Mouse (Mus musculus) midbrain, embryonic 12.5 days (tissue): ENCODE data around the gene Comtd1. TPM values are rescaled to one million over a fixed set of nuclear protein-coding genes. Genes with fewer than 3 reads are reported as not detected.

Experiments
- ATAC-seq: fragments of 200-750 bp; cut with Nextera tagmentation; 2 replicates; pipeline ENCODE4 v1.8.0; 2017; ENCODE audit warnings: low read depth, moderate TSS enrichment, moderate library complexity; ENCODE audit not compliant: low FRiP score
- H3K27ac ChIP-seq: fragments of 300-500 bp; sonication (generic); replicated peaks from 2 replicates; pipeline ENCODE4 v1.5.1; 2016; ENCODE audit warnings: mild to moderate bottlenecking
- H3K27me3 ChIP-seq: fragments of 300-500 bp; sonication (generic); 2 replicates; pipeline ENCODE4 v1.6.1; 2016; ENCODE audit warnings: mild to moderate bottlenecking
- H3K36me3 ChIP-seq: fragments of 300-500 bp; sonication (generic); 2 replicates; pipeline ENCODE4 v1.6.1; 2016
- H3K4me1 ChIP-seq: fragments of 300-500 bp; sonication (generic); 2 replicates; pipeline ENCODE4 v1.6.1; 2016
- H3K4me2 ChIP-seq: fragments of 300-500 bp; sonication (generic); replicated peaks from 2 replicates; pipeline ENCODE4 v1.6.1; 2016; ENCODE audit warnings: mild to moderate bottlenecking, moderate library complexity
- H3K4me3 ChIP-seq: fragments of 300-500 bp; sonication (generic); 2 replicates; pipeline ENCODE4 v1.5.1; 2016; ENCODE audit warnings: mild to moderate bottlenecking
- H3K9ac ChIP-seq: fragments of 300-500 bp; sonication (generic); replicated peaks from 2 replicates; pipeline ENCODE4 v1.6.1; 2016; ENCODE audit warnings: mild to moderate bottlenecking, moderate library complexity
- H3K9me3 ChIP-seq: fragments of 300-500 bp; sonication (generic); 2 replicates; pipeline ENCODE4 v1.6.1; 2016; ENCODE audit warnings: mild to moderate bottlenecking
- WGBS: fragments of 180-500 bp; shearing (Covaris S2); methylation state at CpG from one replicate; pipeline ENCODE4 v1.1.7; 2016; 5-methylcytosine and 5-hydroxymethylcytosine counted together
- polyA plus RNA-seq: library from polyadenylated mRNA; unstranded; fragments of >200 nt; fragmentation: Nextera tagmentation; extraction: Ambion mirVana; gene quantifications from 2 replicates; pipeline ENCODE4 v1.2.1, GENCODE M21; 2016

The Comtd1 gene
- polyA plus RNA-seq, 1 experiment from 2014 or later: 14.6 TPM

DNA sequence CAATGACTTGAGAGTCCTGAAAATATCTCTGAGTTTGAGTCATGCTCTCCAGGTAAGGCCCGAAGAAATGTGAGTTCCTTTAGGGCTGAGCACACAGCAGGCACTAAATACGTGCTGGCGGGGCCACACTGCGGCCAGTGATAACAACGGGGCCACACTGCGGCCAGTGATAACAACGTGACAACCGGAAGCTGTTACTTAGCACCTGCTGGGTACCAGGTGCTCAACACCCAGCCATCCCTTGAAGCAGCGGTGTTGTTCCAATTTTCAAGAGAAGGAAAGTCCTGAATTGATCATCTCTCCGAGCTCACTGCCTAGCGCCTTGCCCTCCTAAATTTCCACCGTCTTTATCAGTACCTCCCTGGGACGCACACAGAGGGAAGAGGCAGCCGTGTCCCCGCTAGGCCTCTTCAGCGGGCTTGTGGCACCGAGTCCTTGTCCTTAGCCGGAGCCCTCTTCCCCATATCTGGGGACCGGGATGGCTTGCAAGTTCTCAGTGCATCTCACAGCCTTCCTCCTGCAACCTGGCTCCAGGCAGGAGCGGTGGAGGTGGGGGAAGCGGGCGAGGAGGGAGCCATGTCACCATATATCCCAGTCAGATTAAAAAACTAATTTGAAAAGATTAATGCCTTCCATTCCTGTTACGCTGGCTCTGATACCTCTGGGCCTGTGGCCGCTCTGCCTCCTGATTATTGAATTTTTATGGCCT, 1.8 kb upstream of the Comtd1 start:
- no peak overlapping the region for H3K4me2 ChIP-seq
- H3K4me1 ChIP-seq: peaks cover 25% of the 10 kb centered on the region
- peaks cover 8% of the 10 kb centered on the region for H3K36me3 ChIP-seq
- H3K27ac ChIP-seq: no peak overlapping the region
- no peaks in the 10 kb centered on the region; the same call in 1 of the 2 replicates for H3K27me3 ChIP-seq
- no peak overlapping the region for H3K4me3 ChIP-seq
- no peak overlapping the region for H3K9ac ChIP-seq
- H3K9me3 ChIP-seq: no peaks in the 10 kb centered on the region
- 87% methylated on average over 24 of the region's 24 CpGs for WGBS
- no peak for ATAC-seq

DNA sequence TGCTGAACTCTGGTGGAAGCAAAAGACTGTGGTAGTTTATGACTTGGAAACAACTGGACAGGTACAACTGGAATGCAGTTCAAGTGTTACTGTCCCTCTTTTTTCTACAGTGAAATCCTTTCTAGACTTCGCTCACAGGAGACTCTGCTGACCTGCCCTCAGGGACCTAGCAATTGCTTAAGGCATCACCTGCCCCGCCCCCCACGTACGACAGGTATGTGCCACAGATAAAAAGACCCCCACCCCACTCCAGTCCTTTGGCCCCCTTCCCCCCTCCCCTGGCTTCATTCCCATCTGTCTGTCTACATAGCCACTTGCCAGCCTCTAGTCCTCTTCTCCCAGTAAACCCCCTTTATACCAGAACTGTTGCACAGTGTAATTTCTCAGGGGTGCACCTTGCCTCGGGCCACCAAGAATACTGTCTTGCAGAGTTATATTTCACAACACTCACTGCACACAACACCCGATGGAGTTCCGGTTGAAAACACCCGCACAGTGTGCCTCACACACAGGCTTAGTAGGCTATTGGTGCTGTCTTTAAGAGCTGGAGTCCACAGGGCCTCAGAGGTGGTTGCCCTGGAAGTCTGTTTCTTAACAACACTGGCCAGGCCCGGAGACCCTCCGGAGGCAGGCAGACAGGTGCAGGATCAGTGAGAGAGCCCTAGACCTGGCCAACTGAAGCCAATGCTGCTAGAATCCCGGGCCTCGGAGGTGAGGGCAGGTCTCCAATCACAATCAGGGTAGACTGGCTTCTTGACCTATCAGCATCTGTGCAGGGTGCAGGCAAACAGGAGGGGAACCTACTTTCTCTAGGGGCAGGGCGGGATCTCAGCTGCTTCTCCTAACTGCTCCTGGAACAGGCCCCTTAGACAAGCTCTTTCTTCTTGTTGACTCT, 994 bp upstream of the Comtd1 start:
- Histone ChIP-seq H3K27ac (no peak overlapping the region), H3K27me3 (no peaks in the 10 kb centered on the region; the same call in 1 of the 2 replicates), H3K4me2 (no peak overlapping the region), H3K4me3 (no peak overlapping the region), H3K9ac (no peak overlapping the region), H3K9me3 (no peaks in the 10 kb centered on the region), H3K36me3 (peaks cover 16% of the 10 kb centered on the region), H3K4me1 (peaks cover 25% of the 10 kb centered on the region)
- WGBS: 92% methylated on average over 13 of the region's 13 CpGs
- ATAC-seq: no peak

DNA sequence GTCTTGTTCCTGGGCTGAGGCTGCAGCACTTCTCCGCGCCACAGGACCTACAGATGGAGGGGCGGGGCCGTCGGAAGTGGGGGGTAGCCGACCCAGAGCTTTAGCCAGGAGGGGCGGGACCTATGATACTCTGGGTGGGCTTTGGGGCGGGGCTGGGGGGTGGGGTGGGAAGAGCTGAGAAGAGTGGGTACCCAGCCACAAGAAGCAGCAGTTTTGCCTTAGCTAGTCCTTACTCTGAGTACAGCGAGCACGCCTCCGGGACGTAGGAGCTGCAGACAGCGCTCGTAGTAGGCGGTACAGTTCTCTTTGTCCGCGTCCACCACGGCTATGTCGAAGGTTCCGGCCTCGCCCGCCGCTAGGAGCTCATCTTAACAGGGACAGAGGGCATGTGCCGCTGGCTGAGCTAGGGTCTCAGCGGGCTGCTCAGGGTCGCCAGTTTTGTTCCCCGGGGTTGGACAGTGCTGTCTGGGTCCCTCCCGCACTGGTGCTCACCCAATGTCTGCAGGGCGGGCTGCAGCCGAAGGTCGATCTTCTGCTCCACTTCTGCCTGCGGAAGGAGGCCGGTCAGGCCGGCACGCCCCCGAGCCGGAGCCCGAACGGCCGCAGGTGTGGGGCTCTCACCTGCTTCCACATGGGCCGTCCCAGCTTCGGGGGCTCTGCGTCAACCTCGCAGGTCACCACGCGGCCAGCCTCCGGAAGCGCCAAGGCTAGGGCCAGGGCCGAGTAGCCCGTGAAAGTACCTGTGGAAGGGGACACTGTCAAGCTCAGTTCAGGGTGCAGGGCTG, 1.2 kb downstream of the Comtd1 start:
- H3K27ac ChIP-seq: peak overlapping the region; percentile 60; the same call in 1 of the 2 replicates
- H3K9ac ChIP-seq: peak overlapping the region; percentile 72
- peak overlapping the region; percentile 69 for H3K4me3 ChIP-seq
- peaks cover 18% of the 10 kb centered on the region for H3K4me1 ChIP-seq
- ATAC-seq: peak; percentile 51
- peak overlapping the region; percentile 89 for H3K4me2 ChIP-seq
- no peaks in the 10 kb centered on the region for H3K9me3 ChIP-seq
- peaks cover 38% of the 10 kb centered on the region for H3K36me3 ChIP-seq
- under 1% methylated on average over 49 of the region's 50 CpGs for WGBS
- H3K27me3 ChIP-seq: no peaks in the 10 kb centered on the region; the same call in 1 of the 2 replicates

DNA sequence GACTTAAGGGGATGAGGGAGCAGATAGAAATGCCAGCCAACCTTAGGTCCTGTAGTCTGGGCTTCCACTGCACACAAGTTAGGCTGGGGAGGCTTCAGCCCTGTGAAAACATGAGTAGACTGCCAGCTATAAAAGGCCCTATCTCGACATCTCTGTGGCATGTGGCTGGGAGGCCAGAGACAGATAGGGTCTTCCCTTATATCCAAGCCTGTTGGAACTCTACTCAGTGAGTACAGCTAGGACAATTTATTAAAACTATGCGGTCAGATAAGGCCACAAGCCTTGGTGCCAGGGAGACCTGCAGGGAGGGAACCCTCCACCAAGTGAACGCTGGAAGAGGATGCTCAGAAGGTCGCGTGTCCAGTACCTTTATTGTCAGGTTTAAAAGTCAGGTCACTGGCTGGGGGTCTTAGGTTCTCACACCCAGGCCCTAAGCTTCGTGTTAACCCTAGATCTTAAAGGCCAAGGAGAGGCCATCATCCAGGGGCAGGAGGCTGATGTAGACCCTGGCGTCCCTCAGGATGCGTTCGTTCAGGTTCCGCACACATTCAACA, 1.9 kb downstream of the Comtd1 start:
- H3K9me3 ChIP-seq: no peaks in the 10 kb centered on the region
- peak overlapping the region; percentile 69 for H3K4me3 ChIP-seq
- H3K27me3 ChIP-seq: no peaks in the 10 kb centered on the region; the same call in 1 of the 2 replicates
- peaks cover 45% of the 10 kb centered on the region for H3K36me3 ChIP-seq
- peaks cover 18% of the 10 kb centered on the region for H3K4me1 ChIP-seq
- no peak for ATAC-seq
- WGBS: 16% methylated on average over 10 of the region's 10 CpGs
- H3K27ac ChIP-seq: 0 out of 2 replicates have a peak overlapping the region, but pooled peaks have one; percentile 4
- peak overlapping the region; percentile 89 for H3K4me2 ChIP-seq
- peak overlapping the region; percentile 72; the same call in 1 of the 2 replicates for H3K9ac ChIP-seq

DNA sequence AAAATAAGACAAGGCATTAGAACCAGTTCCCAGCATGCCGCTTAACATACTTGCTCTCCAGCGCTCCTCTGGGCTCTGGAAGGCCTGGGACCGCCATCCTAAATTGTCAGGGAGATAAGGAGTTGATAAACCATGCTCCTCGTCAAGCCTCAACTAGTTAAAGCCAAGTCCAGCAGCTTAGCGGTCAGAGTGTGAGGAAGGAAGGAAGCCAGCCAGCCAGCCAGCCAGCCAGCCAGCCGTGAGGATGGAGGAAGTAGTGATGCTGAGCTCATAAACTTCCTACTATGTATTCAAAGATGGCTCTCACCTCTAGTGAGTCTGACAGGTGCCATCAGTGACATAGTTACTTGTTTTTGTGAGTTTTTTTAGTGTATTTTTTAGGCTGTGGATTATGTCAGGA, 5.5 kb downstream of the Comtd1 start:
- peaks cover 14% of the 10 kb centered on the region for H3K4me1 ChIP-seq
- no peaks in the 10 kb centered on the region; the same call in 1 of the 2 replicates for H3K27me3 ChIP-seq
- no peak overlapping the region for H3K27ac ChIP-seq
- no peak overlapping the region for H3K4me3 ChIP-seq
- 81% methylated on average over 6 of the region's 6 CpGs for WGBS
- no peak for ATAC-seq
- peaks cover 81% of the 10 kb centered on the region for H3K36me3 ChIP-seq
- no peak overlapping the region for H3K9ac ChIP-seq
- H3K9me3 ChIP-seq: no peaks in the 10 kb centered on the region
- no peak overlapping the region for H3K4me2 ChIP-seq

DNA sequence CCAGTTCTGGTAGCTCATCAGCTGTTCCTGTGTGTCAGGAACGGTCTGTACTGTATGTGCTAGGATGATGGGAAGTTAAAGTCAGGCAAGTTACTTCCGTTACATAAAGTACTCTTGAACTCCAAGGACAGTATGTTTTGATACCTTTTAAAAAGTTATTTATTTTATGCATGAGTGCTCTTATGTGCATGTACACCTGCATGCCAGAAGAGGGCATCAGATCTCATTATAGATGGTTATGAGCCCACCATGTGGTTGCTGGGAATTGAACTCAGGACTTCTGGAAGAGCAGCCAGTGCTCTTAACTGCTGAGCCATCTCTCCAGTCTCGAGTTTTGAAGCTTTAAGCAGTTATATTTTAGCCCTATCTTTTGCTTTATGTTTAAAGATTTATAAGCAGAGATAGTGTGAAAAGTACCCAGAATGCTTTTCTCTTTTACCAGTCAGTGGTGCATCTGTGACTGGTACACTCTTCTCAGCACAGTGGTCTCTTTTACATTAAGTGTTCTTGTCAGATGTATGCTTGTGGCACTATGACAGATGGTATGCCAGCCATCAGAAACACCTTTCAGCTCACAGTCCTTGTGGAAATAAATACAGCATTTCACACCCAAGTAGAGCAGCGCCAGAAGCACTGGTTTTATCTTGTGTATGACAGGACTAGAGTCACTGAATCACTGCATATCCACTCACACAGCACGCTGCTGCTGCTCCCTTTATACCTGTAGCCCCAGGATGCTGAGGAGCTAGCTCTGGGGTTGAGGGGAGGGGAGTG, 6.8 kb downstream of the Comtd1 start:
- H3K27ac ChIP-seq: no peak overlapping the region
- no peaks in the 10 kb centered on the region for H3K9me3 ChIP-seq
- ATAC-seq: no peak
- H3K27me3 ChIP-seq: no peaks in the 10 kb centered on the region; the same call in 1 of the 2 replicates
- no peak overlapping the region for H3K4me3 ChIP-seq
- H3K9ac ChIP-seq: no peak overlapping the region
- no peak overlapping the region for H3K4me2 ChIP-seq
- WGBS: 92% methylated on average over 5 of the region's 5 CpGs
- peaks cover 2% of the 10 kb centered on the region for H3K4me1 ChIP-seq
- peaks cover 93% of the 10 kb centered on the region for H3K36me3 ChIP-seq

DNA sequence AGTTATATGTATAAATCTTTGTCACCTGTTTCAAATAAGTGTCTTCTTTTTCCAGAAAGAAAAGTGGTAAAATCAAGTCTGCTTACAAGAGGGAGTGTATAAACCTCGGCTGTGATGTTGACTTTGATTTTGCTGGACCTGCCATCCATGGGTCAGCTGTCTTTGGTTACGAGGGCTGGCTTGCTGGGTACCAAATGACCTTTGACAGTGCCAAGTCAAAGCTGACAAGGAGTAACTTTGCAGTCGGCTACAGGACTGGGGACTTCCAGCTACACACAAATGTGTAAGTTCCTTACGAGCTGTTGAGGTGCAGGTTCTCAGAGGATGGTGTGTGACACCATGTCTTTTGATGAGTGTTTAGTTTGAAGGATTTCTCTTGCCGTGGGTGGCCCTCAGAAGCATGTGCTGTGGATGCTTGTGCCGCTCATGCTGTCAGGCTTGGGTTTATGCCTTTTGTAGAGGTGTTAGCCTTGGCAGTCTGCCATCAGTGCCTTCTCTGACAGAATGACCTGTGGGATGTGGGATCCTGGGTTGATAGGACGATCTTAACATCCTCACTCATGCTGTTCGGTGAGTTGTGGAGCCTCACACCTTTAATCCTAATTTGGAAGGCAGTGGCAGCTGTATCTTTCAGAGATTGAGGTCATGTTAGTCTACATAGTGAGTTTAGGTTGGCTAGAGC, 10.3 kb downstream of the Comtd1 start:
- peaks cover 5% of the 10 kb centered on the region; the same call in 1 of the 2 replicates for H3K4me1 ChIP-seq

DNA sequence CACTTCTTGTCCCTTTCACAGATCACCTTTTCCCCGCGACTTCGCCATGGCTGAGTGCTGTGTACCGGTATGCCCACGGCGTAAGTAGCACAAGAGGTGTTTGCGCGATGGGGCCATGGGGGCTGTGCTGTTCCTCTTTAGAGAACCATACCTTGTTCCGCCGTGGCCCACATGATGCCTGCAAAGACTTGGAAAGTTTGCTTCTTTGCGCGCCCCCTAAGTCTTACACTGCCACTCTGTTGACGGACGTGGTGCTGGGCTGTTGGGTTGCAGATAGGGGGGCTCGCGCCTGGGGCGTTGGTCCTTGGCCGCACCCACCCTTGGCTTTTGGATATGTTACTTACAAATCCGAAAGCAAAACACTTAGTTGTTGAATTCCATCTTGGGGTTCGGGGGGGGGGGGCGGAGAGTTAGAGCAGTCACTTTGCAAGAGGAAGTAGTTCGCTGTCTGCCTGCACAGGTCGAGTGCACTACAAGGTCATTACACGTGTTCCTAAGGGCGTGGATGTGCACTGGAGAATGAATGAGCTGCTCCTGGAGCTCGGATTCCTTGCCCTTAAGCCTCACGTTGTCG, 16.9 kb downstream of the Comtd1 start:
- H3K9ac ChIP-seq: peak overlapping the region; percentile 91
- H3K4me1 ChIP-seq: peaks cover 24% of the 10 kb centered on the region
- peak overlapping the region; percentile 98 for H3K4me3 ChIP-seq
- under 1% methylated on average over 28 of the region's 28 CpGs for WGBS
- H3K27me3 ChIP-seq: no peaks in the 10 kb centered on the region
- peak overlapping the region; percentile 76 for H3K4me2 ChIP-seq
- peaks cover 19% of the 10 kb centered on the region for H3K36me3 ChIP-seq
- H3K27ac ChIP-seq: peak overlapping the region; percentile 88
- no peak; the same call in none of the 2 replicates for ATAC-seq
- H3K9me3 ChIP-seq: no peaks in the 10 kb centered on the region

More for the DNA sequence above, 10.3 kb downstream of the Comtd1 start:
- H3K27ac ChIP-seq: no peak overlapping the region
- WGBS: 91% methylated on average over 8 of the region's 8 CpGs
- H3K27me3 ChIP-seq: no peaks in the 10 kb centered on the region
- H3K9me3 ChIP-seq: no peaks in the 10 kb centered on the region
- no peak for ATAC-seq
- H3K4me3 ChIP-seq: no peak overlapping the region
- H3K36me3 ChIP-seq: peaks cover 84% of the 10 kb centered on the region
- no peak overlapping the region for H3K9ac ChIP-seq
- no peak overlapping the region for H3K4me2 ChIP-seq

DNA sequence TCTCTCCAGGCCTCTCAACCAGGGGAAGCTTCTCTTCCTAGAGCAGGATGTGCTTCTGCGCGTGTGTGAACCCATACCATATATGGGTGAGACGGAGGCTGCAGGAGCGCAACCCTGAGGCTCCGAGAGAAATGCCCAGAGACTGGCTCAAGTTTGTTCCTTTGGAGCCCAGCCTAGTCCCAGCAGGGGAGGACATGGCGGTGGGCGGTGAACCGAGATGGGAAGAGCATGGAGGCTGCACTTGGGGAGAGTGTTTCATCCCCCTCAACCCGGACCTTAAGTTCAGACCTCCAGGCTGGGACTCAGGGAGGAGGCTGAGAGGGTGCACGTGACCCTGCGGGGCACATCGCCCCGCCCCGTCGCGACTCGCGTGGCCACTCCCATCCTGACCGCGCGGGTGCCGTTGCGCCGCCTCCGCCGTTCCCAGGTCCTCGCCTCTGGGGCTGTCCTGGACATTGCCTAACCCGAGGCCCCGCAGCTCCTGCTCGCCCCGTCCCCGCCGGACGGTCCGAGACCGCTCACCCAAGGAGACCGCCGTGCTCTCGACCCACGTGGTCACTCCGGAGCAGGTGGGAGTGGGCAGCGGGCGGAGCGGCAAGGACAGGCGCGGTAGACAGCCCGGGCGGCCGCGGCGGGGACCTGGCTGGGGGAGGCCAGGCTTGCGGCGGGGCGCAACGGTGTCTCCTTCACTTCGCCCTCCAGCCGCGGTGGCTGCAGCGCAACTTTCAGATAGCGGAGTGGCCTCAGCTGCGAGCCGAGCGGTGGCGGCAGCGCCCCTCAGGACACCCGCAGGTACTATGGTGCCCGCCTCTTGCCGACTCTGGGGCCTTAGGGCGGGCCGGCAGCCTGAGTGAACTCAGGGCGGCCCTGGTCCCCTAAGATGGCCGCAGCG, 17.7 kb downstream of the Comtd1 start:
- 0% methylated on average over 67 of the region's 73 CpGs for WGBS
- peak overlapping the region; percentile 98 for H3K4me3 ChIP-seq
- peaks cover 24% of the 10 kb centered on the region for H3K4me1 ChIP-seq
- no peaks in the 10 kb centered on the region for H3K9me3 ChIP-seq
- H3K36me3 ChIP-seq: peaks cover 13% of the 10 kb centered on the region
- H3K27ac ChIP-seq: peak overlapping the region; percentile 88
- peak; percentile 98 for ATAC-seq
- peak overlapping the region; percentile 76 for H3K4me2 ChIP-seq
- H3K27me3 ChIP-seq: no peaks in the 10 kb centered on the region
- peak overlapping the region; percentile 91 for H3K9ac ChIP-seq
